Mouse (Mus musculus) spleen, adult 12 weeks (tissue): ENCODE measurements around the gene Rpl13.

Source experiments
- DNase-seq: peaks from one replicate; pipeline ENCODE4 v3.0.0; 2022; ENCODE audit warnings: low spot score

Rpl13 gene

GRCm38 (mm10) chr8:123150737-123151171 is 48.6 kb downstream of the Rpl13 start:
- DNase-seq: no peak
